Mouse (Mus musculus) liver, embryonic 11.5 days (tissue): ENCODE results near the gene Tnrc6a. TPM values are rescaled to one million over a fixed set of nuclear protein-coding genes. Genes with fewer than 3 reads are reported as not detected.

ENCODE experiments used
- ATAC-seq: fragments of 200-750 bp; cut with Nextera tagmentation; replicated peaks from 2 replicates; pipeline ENCODE4 v1.8.0; 2017; ENCODE audit warnings: moderate number of reproducible peaks, mild to moderate bottlenecking, moderate TSS enrichment, moderate library complexity; ENCODE audit not compliant: low FRiP score
- DNase-seq: peaks from one replicate; pipeline ENCODE4 v3.0.0-alpha.2; 2017; ENCODE audit warnings: low spot score
- H3K27ac ChIP-seq: fragments of 300-500 bp; sonication (generic); 2 replicates; pipeline ENCODE4 v1.5.1; 2014; ENCODE audit warnings: mild to moderate bottlenecking, low read depth, low read length, control low read depth
- H3K27me3 ChIP-seq: fragments of 300-500 bp; sonication (generic); replicated peaks from 2 replicates; pipeline ENCODE4 v1.6.1; 2014; ENCODE audit warnings: low read length, mixed read lengths; ENCODE audit not compliant: control insufficient read depth, insufficient read depth
- H3K36me3 ChIP-seq: fragments of 300-500 bp; sonication (generic); 2 replicates; pipeline ENCODE4 v1.6.1; 2014; ENCODE audit warnings: mild to moderate bottlenecking, low read length, moderate library complexity, mixed read lengths; ENCODE audit not compliant: control insufficient read depth, insufficient read depth
- H3K4me1 ChIP-seq: fragments of 300-500 bp; sonication (generic); replicated peaks from 2 replicates; pipeline ENCODE4 v1.6.1; 2014; ENCODE audit warnings: low read length, mixed read lengths; ENCODE audit not compliant: control insufficient read depth, insufficient read depth
- H3K4me2 ChIP-seq: fragments of 300-500 bp; sonication (generic); 2 replicates; pipeline ENCODE4 v1.6.1; 2014; ENCODE audit warnings: mild to moderate bottlenecking, control low read depth, moderate library complexity
- H3K4me3 ChIP-seq: fragments of 300-500 bp; sonication (generic); 2 replicates; pipeline ENCODE4 v1.5.1; 2014; ENCODE audit warnings: low read depth, low read length, control low read depth
- H3K9ac ChIP-seq: fragments of 300-500 bp; sonication (generic); 2 replicates; pipeline ENCODE4 v1.6.1; 2014; ENCODE audit warnings: low read depth, low read length, control low read depth
- H3K9me3 ChIP-seq: fragments of 300-500 bp; sonication (generic); 2 replicates; pipeline ENCODE4 v1.6.1; 2016; ENCODE audit warnings: low read length, inconsistent platforms, mixed read lengths; ENCODE audit not compliant: control insufficient read depth
- WGBS: fragments of 180-500 bp; shearing (Covaris S2); extraction: QIAGEN DNeasy Blood & Tissue Kit; methylation state at CpG from one replicate; pipeline ENCODE4 v1.1.7; 2014; 5-methylcytosine and 5-hydroxymethylcytosine counted together
- polyA plus RNA-seq: library from polyadenylated mRNA; unstranded; fragments of >200 nt; fragmentation: Nextera tagmentation; extraction: Ambion mirVana; gene quantifications from 2 replicates; pipeline ENCODE4 v1.2.1, GENCODE M21; 2014

Gene Tnrc6a
- polyA plus RNA-seq, 1 experiment from 2014 or later = 36.4 TPM

DNA sequence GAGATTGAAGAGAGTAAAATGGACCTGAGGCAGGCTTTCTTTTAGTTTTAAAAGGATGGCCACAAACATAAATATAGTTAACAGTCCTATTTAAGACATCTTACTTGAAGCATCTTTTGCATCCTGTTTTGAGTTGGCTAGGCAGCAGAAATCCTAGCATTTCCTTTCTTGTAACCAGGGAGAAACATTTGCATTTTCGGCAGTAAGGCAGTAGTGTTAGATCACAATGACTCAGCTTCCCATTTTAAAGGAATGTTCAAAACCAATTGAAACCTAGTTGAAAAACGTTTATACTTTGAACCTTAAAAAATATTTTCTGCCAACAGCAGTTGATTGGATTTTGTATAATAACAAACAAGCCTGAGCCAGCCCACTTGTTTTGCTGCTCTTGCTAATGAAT, 6.5 kb downstream of the Tnrc6a start:
- Histone ChIP-seq H3K9ac (no peak overlapping the region), H3K27ac (no peak overlapping the region), H3K9me3 (no peaks in the 10 kb centered on the region), H3K27me3 (no peaks in the 10 kb centered on the region), H3K36me3 (no peaks in the 10 kb centered on the region; the same call in 1 of the 2 replicates), H3K4me3 (no peak overlapping the region), H3K4me1 (peaks cover 22% of the 10 kb centered on the region), H3K4me2 (no peak overlapping the region)
- WGBS = 31% methylated on average over 2 of the region's 2 CpGs
- no peak for DNase-seq
- no peak for ATAC-seq

DNA sequence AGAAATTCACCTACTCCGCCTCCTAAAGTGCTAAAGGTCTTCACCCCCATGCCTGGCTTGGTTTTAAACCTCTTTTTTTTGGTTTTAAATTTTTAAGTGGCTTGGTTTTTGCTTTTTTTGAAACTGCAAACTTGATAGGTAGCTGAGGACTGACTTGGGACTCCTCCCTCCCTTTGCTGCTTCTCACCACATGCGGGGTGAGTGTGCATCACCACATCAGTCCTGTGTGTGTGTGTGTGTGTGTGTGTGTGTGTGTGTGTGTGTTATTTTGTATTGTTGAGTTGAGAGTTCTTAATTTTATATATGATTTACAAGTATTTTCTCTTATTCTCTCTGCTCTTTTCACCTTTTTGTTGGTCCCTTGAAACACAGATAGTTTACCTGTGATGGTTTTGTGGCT, 8.7 kb downstream of the Tnrc6a start:
- Histone ChIP-seq H3K27ac (no peak overlapping the region), H3K4me2 (no peak overlapping the region), H3K36me3 (no peaks in the 10 kb centered on the region; the same call in 1 of the 2 replicates), H3K4me1 (peaks cover 33% of the 10 kb centered on the region), H3K9ac (no peak overlapping the region), H3K27me3 (no peaks in the 10 kb centered on the region), H3K9me3 (no peaks in the 10 kb centered on the region), H3K4me3 (no peak overlapping the region)
- 82% methylated on average over 2 of the region's 2 CpGs for WGBS
- no peak for ATAC-seq
- no peak for DNase-seq

DNA sequence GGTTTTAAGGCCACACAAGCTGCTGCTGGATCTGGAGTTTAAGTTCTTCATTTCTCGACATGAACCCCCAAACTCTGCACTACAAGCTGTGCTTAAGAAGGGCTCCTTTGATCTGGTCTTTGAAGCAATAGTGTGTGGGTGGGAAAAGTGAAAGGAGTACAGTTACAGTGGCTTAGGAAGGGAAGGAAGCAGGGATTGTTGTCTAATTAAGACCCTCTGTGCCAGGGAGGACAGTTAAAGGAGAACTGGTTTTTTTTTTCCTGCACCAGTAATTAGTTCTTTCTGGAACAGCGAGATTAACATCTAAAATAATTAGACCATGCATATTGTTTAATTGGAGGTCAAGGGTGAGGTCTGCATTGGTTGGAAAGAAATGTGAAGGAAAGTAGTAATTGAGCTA, 11.2 kb downstream of the Tnrc6a start:
- peak overlapping the region; percentile 21; the same call in 1 of the 2 replicates for H3K4me2 ChIP-seq
- no peak overlapping the region for H3K9ac ChIP-seq
- no peak for ATAC-seq
- no peaks in the 10 kb centered on the region for H3K27me3 ChIP-seq
- H3K36me3 ChIP-seq = peaks cover 14% of the 10 kb centered on the region
- no peak overlapping the region for H3K27ac ChIP-seq
- no peak for DNase-seq
- no peak overlapping the region for H3K4me3 ChIP-seq
- no peaks in the 10 kb centered on the region for H3K9me3 ChIP-seq
- H3K4me1 ChIP-seq = peaks cover 31% of the 10 kb centered on the region
- WGBS = 60% methylated on average over 2 of the region's 2 CpGs

DNA sequence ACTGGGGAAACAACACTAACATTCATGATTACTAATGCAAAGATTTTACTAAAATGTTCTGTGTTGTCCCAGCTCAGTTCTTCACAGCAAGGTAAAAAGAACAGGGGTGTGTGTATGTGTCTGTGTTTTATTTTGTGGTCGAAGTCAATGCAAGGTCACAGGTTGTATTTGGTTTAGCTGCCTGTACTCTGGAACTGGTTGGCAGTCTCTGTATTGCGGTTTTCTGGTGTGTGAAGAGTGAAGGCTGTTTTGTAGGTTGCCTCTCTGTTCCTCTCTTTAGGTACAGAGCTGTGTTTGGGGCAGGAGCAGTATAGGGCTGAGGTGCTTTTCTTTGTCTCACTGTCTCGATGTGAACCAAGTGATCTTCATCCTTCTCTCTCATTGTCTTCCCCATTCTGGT, 12.0 kb downstream of the Tnrc6a start:
- no peak overlapping the region for H3K27ac ChIP-seq
- 0 out of 2 replicates have a peak, but pooled peaks have one; percentile 24 for ATAC-seq

DNA sequence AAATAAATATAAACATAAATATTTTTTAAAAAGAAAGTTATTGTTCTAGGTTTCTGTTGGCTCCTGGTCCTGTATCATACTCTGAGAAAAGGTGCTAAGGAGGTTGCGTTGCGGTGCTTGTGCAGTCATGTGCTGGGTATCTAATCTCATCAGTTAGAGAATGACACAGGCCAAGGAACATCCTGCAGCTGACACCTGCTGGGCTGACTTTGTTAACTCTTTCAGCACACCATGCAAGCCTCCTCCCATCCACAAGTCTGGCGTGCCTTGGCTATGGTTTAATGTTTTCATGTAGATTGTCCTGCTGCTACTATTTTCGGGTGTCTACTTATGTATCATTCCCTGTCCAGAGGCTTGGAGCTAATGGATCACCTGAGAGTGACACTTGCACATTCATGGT, 14.3 kb downstream of the Tnrc6a start:
- 90% methylated on average over 4 of the region's 4 CpGs for WGBS
- ATAC-seq = no peak
- no peaks in the 10 kb centered on the region for H3K27me3 ChIP-seq
- no peak for DNase-seq
- no peak overlapping the region for H3K4me2 ChIP-seq
- no peak overlapping the region for H3K9ac ChIP-seq
- H3K4me1 ChIP-seq = peaks cover 29% of the 10 kb centered on the region
- no peaks in the 10 kb centered on the region for H3K9me3 ChIP-seq
- no peak overlapping the region for H3K27ac ChIP-seq
- no peak overlapping the region for H3K4me3 ChIP-seq
- peaks cover 15% of the 10 kb centered on the region for H3K36me3 ChIP-seq

More for the DNA sequence above, 12.0 kb downstream of the Tnrc6a start:
- Histone ChIP-seq H3K4me3 (no peak overlapping the region), H3K4me1 (peaks cover 31% of the 10 kb centered on the region), H3K36me3 (peaks cover 15% of the 10 kb centered on the region), H3K4me2 (peak overlapping the region; percentile 21), H3K9me3 (no peaks in the 10 kb centered on the region), H3K27me3 (no peaks in the 10 kb centered on the region), H3K9ac (no peak overlapping the region)
- no peak for DNase-seq
- 82% methylated on average over 3 of the region's 3 CpGs for WGBS

DNA sequence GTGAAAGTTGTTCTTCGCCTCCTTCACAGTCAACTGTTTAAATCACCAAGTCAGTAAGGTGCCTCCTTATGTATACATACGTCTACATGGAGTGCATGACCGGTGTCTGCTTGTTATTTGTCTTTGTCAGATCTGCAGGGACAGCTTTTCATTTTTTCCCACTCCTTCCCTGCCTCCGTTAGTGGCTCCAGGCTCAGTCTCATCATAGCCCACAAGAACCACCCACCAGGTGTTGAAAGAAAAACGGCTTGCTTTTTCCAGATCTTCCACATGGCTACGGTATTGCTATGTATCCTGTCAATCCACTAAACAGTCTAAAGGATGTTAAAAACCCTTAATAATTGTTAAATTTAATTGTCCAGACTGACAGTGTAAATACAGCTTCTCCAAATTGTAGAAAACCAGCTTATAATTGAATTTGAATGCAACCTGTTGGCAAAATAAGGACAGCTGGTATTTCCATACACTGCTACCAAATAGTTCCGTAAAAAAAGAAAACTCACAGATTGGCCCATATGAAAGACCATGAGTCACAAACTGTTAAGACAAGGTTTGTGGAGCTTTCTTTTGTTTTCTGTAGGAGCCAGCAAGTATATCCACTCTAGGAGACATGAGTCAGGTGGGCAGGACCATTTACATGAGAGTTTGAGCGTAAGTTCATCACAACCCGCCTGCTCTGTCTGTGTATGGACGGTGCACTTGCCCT, 22.6 kb downstream of the Tnrc6a start:
- H3K36me3 ChIP-seq = peaks cover 17% of the 10 kb centered on the region; the same call in 1 of the 2 replicates
- H3K4me2 ChIP-seq = no peak overlapping the region
- no peaks in the 10 kb centered on the region for H3K4me1 ChIP-seq
- H3K9ac ChIP-seq = no peak overlapping the region
- H3K4me3 ChIP-seq = no peak overlapping the region
- no peaks in the 10 kb centered on the region for H3K27me3 ChIP-seq
- WGBS = 92% methylated on average over 10 of the region's 10 CpGs
- DNase-seq = no peak
- H3K27ac ChIP-seq = no peak overlapping the region
- ATAC-seq = no peak
- H3K9me3 ChIP-seq = no peaks in the 10 kb centered on the region

DNA sequence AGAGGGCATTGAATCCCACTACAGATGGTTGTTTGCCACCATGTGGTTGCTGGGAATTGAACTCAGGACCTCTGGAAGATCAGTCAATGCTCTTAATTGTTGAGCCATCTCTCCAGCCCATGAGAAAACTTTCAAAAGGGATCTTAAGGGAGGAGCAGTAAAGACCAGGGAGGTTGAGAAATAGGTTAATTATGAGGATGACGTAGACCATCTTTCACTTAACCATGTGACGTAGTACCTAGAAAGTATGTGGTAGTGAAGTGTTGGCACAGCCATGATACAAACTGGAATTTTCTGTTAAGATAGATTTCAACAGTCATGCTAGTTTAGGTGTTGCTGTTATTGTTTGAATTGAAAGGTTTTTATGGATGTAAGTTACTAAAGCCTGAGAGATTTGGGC, 24.1 kb downstream of the Tnrc6a start:
- ATAC-seq = no peak
- no peak overlapping the region for H3K4me2 ChIP-seq
- no peaks in the 10 kb centered on the region for H3K27me3 ChIP-seq
- no peaks in the 10 kb centered on the region for H3K4me1 ChIP-seq
- DNase-seq = no peak
- WGBS = 94% methylated on average over 2 of the region's 2 CpGs
- peaks cover 21% of the 10 kb centered on the region; the same call in 1 of the 2 replicates for H3K36me3 ChIP-seq
- H3K4me3 ChIP-seq = no peak overlapping the region
- H3K9me3 ChIP-seq = no peaks in the 10 kb centered on the region
- H3K27ac ChIP-seq = no peak overlapping the region
- H3K9ac ChIP-seq = no peak overlapping the region

DNA sequence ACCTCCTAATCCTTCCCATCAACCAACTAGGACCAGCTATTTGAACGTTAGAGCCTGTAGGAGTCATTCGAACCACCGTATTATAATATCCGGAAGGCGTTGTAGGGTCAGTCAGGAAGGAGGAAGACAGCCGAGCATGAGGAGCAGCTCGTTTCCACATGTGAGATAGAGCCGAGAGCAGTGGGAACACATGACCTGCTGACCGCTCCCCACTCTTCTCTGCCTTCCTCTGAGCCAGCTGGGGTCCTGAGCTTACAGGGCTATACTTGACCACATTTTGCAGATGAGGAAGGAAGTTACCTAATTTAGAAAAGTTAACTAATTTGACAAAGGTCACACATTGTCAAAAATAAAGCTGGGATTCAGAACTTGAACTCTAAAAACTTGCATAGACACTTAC, 25.2 kb downstream of the Tnrc6a start:
- H3K4me1 ChIP-seq = no peaks in the 10 kb centered on the region
- no peak overlapping the region for H3K27ac ChIP-seq
- ATAC-seq = no peak
- H3K9ac ChIP-seq = no peak overlapping the region
- H3K36me3 ChIP-seq = peaks cover 21% of the 10 kb centered on the region; the same call in 1 of the 2 replicates
- no peaks in the 10 kb centered on the region for H3K27me3 ChIP-seq
- no peak overlapping the region for H3K4me3 ChIP-seq
- no peaks in the 10 kb centered on the region for H3K9me3 ChIP-seq
- H3K4me2 ChIP-seq = no peak overlapping the region
- 72% methylated on average over 9 of the region's 9 CpGs for WGBS
- DNase-seq = no peak

DNA sequence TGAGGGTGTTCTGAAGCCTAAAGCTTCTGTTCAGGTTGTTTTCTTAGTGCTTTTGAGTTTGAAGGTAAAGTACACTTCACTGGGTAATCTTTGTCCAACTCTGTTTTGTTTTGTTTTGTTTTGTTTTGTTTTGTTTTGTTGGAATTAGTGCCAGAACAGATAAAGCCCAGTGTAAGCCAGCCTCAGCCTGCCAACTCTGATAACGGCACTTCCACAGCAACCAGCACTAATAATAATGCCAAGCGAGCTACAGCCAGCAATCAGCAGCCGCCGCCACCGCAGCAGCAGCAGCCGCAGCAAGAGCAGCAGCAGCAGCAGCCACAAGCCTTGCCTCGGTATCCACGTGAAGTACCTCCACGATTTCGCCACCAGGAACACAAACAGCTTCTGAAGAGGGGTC, 38.7 kb downstream of the Tnrc6a start:
- no peak overlapping the region for H3K4me2 ChIP-seq
- no peak overlapping the region for H3K9ac ChIP-seq
- H3K27me3 ChIP-seq = no peaks in the 10 kb centered on the region
- no peak for DNase-seq
- WGBS = 88% methylated on average over 10 of the region's 10 CpGs
- no peak overlapping the region for H3K4me3 ChIP-seq
- no peak for ATAC-seq
- peaks cover 38% of the 10 kb centered on the region for H3K36me3 ChIP-seq
- H3K27ac ChIP-seq = no peak overlapping the region
- H3K9me3 ChIP-seq = no peaks in the 10 kb centered on the region
- no peaks in the 10 kb centered on the region for H3K4me1 ChIP-seq
